ENCODE assay signal across 8 mouse cellular contexts in the genomic region with DNA sequence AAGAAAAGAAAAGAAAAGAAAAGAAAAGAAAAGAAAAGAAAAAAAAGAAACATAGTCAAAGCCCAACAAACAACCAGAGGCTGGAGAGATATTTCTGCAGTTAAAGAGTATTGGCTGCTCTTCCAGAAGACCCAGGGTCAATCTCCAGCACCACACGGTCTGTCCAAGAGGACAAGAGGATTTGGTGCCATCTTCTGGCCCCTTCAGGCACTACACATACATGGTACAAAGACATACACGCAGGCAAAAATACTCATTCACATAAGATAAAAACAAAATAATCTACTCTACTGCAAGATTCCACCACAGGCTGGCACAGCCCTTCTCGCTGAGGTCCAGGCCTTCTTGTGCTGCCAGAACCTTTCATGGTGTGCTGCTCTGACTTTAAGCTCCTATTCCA. TPM values are rescaled to one million over a fixed set of nuclear protein-coding genes. Genes with fewer than 3 reads are reported as not detected.
A peak's percentile ranks its signal among the peaks of the same experiment; 100 is the strongest.
DNase-seq lines count a peak whose midpoint lies in the region; ATAC-seq and TF ChIP-seq lines count a peak whose summit lies in the region.
"Had no signal": no experiment of that assay in that cellular context is flagged by ENCODE, and none has a peak within 500 bp of the region (broad histone marks: within the 10 kb centered on the region; RNA-seq: fewer than 3 reads in every experiment).

No protein-coding gene starts in this region.

- H3K27ac ChIP-seq in kidney, adult 2 months (ENCODE audit: insufficient read depth, low read depth, low read length), result no peak overlapping the region
- H3K27ac ChIP-seq in kidney, embryonic 14.5 days (ENCODE audit: low read depth, low read length), result no peak overlapping the region
- no peak overlapping the region for H3K27ac ChIP-seq in hindbrain, postnatal 0 days
- H3K27ac ChIP-seq: heart, embryonic 15.5 days had no signal

- no peaks in the 10 kb centered on the region for H3K4me1 ChIP-seq in kidney, adult 2 months (ENCODE audit: control insufficient read depth, insufficient read depth, low read length)
- H3K4me1 ChIP-seq in kidney, embryonic 14.5 days (ENCODE audit: control insufficient read depth, insufficient read depth, low read length), result no peaks in the 10 kb centered on the region
- no peaks in the 10 kb centered on the region; the same call in 1 of the 2 replicates for H3K4me1 ChIP-seq in G1E (ENCODE audit: insufficient read depth, low read depth, low read length)
- no peaks in the 10 kb centered on the region for H3K4me1 ChIP-seq in hindbrain, postnatal 0 days (ENCODE audit: insufficient read depth, low read length)
- H3K4me1 ChIP-seq: heart, embryonic 15.5 days had no signal

- no peaks in the 10 kb centered on the region for H3K36me3 ChIP-seq in kidney, adult 2 months (ENCODE audit: control insufficient read depth, insufficient read depth, low read length)
- H3K36me3 ChIP-seq in kidney, embryonic 14.5 days (ENCODE audit: control insufficient read depth, insufficient read depth, low read length), result no peaks in the 10 kb centered on the region
- H3K36me3 ChIP-seq in G1E (replicated peaks), result no peaks in the 10 kb centered on the region
- no peaks in the 10 kb centered on the region for H3K36me3 ChIP-seq in hindbrain, postnatal 0 days (ENCODE audit: insufficient read depth, low read length)
- H3K36me3 ChIP-seq: heart, embryonic 15.5 days had no signal

- H3K4me2 ChIP-seq in kidney, embryonic 14.5 days (replicated peaks; ENCODE audit: low read depth, low read length), result no peak overlapping the region
- H3K4me2 ChIP-seq in hindbrain, postnatal 0 days (ENCODE audit: low read depth, low read length), result no peak overlapping the region
- H3K4me2 ChIP-seq: heart, embryonic 15.5 days had no signal

- H3K9ac ChIP-seq in kidney, embryonic 14.5 days (ENCODE audit: low read depth, low read length), result no peak overlapping the region
- H3K9ac ChIP-seq in hindbrain, postnatal 0 days (replicated peaks; ENCODE audit: low read length), result no peak overlapping the region
- H3K9ac ChIP-seq: heart, embryonic 15.5 days had no signal

- H3K4me3 ChIP-seq in kidney, adult 2 months (ENCODE audit: insufficient read depth, low read depth, low read length), result no peak overlapping the region
- no peak overlapping the region for H3K4me3 ChIP-seq in kidney, embryonic 14.5 days (ENCODE audit: low read length)
- H3K4me3 ChIP-seq in G1E (ENCODE audit: low read depth, low read length), result no peak overlapping the region
- no peak overlapping the region for H3K4me3 ChIP-seq in hindbrain, postnatal 0 days (ENCODE audit: low read length)
- H3K4me3 ChIP-seq: heart, embryonic 15.5 days had no signal

- no peaks in the 10 kb centered on the region for H3K9me3 ChIP-seq in kidney, embryonic 14.5 days (ENCODE audit: control insufficient read depth, low read length)
- no peaks in the 10 kb centered on the region for H3K9me3 ChIP-seq in G1E (replicated peaks)
- H3K9me3 ChIP-seq in hindbrain, postnatal 0 days (ENCODE audit: low read length), result no peaks in the 10 kb centered on the region
- H3K9me3 ChIP-seq: heart, embryonic 15.5 days had no signal

- 28% methylated on average over 3 of the region's 3 CpGs for WGBS in kidney, adult 2 months
- 36% methylated on average over 3 of the region's 3 CpGs for WGBS in kidney, embryonic 14.5 days
- 30% methylated on average over 3 of the region's 3 CpGs for WGBS in hindbrain, postnatal 0 days

- TF ChIP-seq POLR2A in kidney, adult 2 months (IDR thresholded peaks at IDR 0.05; ENCODE audit: low read depth, low read length), result no peak

- no peak for ATAC-seq in kidney, embryonic 14.5 days (ENCODE audit: low FRiP score, low TSS enrichment)
- ATAC-seq in G1E (ENCODE audit: extremely low read depth, insufficient number of reproducible peaks, low FRiP score, poor library complexity, severe bottlenecking), result no peak
- no peak for ATAC-seq in hindbrain, postnatal 0 days

- peak; percentile 55 for TF ChIP-seq CTCF in kidney, adult 2 months (conservative IDR thresholded peaks at IDR 0.05; ENCODE audit: insufficient read depth, insufficient read length, low read depth, low read length)
- TF ChIP-seq CTCF in G1E (IDR thresholded peaks at IDR 0.05; ENCODE audit: low read depth, low read length), result peak; percentile 52
- TF ChIP-seq CTCF in hindbrain, postnatal 0 days (IDR thresholded peaks at IDR 0.05; ENCODE audit: low read depth), result peak; percentile 65

- H3K27me3 ChIP-seq in kidney, adult 2 months (replicated peaks; ENCODE audit: control insufficient read depth, insufficient read depth, low read length), result no peaks in the 10 kb centered on the region
- H3K27me3 ChIP-seq in kidney, embryonic 14.5 days (ENCODE audit: control insufficient read depth, insufficient read depth, low read length), result no peaks in the 10 kb centered on the region
- peaks cover 11% of the 10 kb centered on the region for H3K27me3 ChIP-seq in G1E (ENCODE audit: insufficient read depth, low read length)
- H3K27me3 ChIP-seq in hindbrain, postnatal 0 days (ENCODE audit: insufficient read depth, low read length), result no peaks in the 10 kb centered on the region

- peak; percentile 61 for DNase-seq in kidney, adult 2 months
- DNase-seq in G1E (ENCODE audit: low spot score), result peak; percentile 20
- peak; percentile 72 for DNase-seq in adrenal gland, postnatal 10 days
- DNase-seq in hindbrain, postnatal 0 days (ENCODE audit: low spot score), result peak; percentile 67
- DNase-seq in monocyte, adult 2 months (ENCODE audit: low read depth in 1 of 2, low spot score in 2 of 2), result peak; percentile 19 to 40
- no peak for DNase-seq in frontal cortex, postnatal 36 days (ENCODE audit: low spot score in 2 of 2)

RNA-seq across cellular contexts. Expression of a gene that starts 23.4 kb away (rescaled TPM):
- 4.2 and 4.9 TPM in 2 replicates for polyA plus RNA-seq in kidney, adult 2 months (2012; rRNA removed)
- polyA plus RNA-seq in kidney, embryonic 14.5 days (2014; fragmentation: Nextera tagmentation; extraction: Ambion mirVana), result 3.0 and 6.2 TPM in 2 replicates
- not detected in 2 replicates for total RNA-seq in G1E (2014; fragmentation: Nextera tagmentation)
- total RNA-seq in G1E (2017), result 0.16 TPM in 1 of 2 replicates, not detected in the other
- not detected in 2 replicates for polyA plus RNA-seq in G1E (2012)
- total RNA-seq in adrenal gland, postnatal 10 days (2021), result 1 to 10 TPM; 5.3 to 7.4 TPM
- 58.8 and 78.7 TPM in 2 replicates for total RNA-seq in hindbrain, postnatal 0 days (2014; rRNA removed)
- polyA plus RNA-seq in hindbrain, postnatal 0 days (2015; fragmentation: Nextera tagmentation; extraction: Ambion mirVana), result 10.4 and 11.2 TPM in 2 replicates

RNA-seq across cellular contexts. Expression of a gene that starts 43.0 kb away (rescaled TPM):
- polyA plus RNA-seq in kidney, adult 2 months (2012; rRNA removed), result 0.86 and 1.3 TPM in 2 replicates
- polyA plus RNA-seq in kidney, embryonic 14.5 days (2014; fragmentation: Nextera tagmentation; extraction: Ambion mirVana), result 0.37 and 0.53 TPM in 2 replicates
- total RNA-seq in G1E (2014; fragmentation: Nextera tagmentation) (not detected in 2 replicates), G1E (2017) (not detected in 2 replicates)
- 0.14 and 0.36 TPM in 2 replicates for polyA plus RNA-seq in G1E (2012)
- total RNA-seq in adrenal gland, postnatal 10 days (2021), result under 1 TPM; 0.64 to 0.99 TPM
- total RNA-seq in hindbrain, postnatal 0 days (2014; rRNA removed), result 2.8 and 8.6 TPM in 2 replicates
- polyA plus RNA-seq in hindbrain, postnatal 0 days (2015; fragmentation: Nextera tagmentation; extraction: Ambion mirVana), result 6.1 and 7.1 TPM in 2 replicates

RNA-seq across cellular contexts. Expression of a gene that starts 44.7 kb away (rescaled TPM):
- 65.7 and 72.7 TPM in 2 replicates for polyA plus RNA-seq in kidney, adult 2 months (2012; rRNA removed)
- polyA plus RNA-seq in kidney, embryonic 14.5 days (2014; fragmentation: Nextera tagmentation; extraction: Ambion mirVana), result 51.9 and 73.0 TPM in 2 replicates
- total RNA-seq in G1E (2014; fragmentation: Nextera tagmentation), result 101 TPM in 2 replicates
- total RNA-seq in G1E (2017), result 30.3 and 33.4 TPM in 2 replicates
- 46.4 and 49.6 TPM in 2 replicates for polyA plus RNA-seq in G1E (2012)
- 10 to 100 TPM; 64.6 to 75.6 TPM for total RNA-seq in adrenal gland, postnatal 10 days (2021)
- total RNA-seq in hindbrain, postnatal 0 days (2014; rRNA removed), result 31.5 and 33.0 TPM in 2 replicates
- polyA plus RNA-seq in hindbrain, postnatal 0 days (2015; fragmentation: Nextera tagmentation; extraction: Ambion mirVana), result 39.2 and 42.6 TPM in 2 replicates

Comparison
In these comparisons a context has a peak if more than half of its experiments do, and no peak if none do; other contexts are left out.
1. DNase-seq: peak in kidney, adult 2 months (single experiment), G1E (single experiment), adrenal gland, postnatal 10 days (single experiment), hindbrain, postnatal 0 days (single experiment) and monocyte, adult 2 months (2 of 2); none in frontal cortex, postnatal 36 days (0 of 2).
2. Peak in every context shown above with its lines, with median percentiles within 50 percentile points of each other: CTCF ChIP-seq.